Mouse (Mus musculus): ENCODE results near the gene Asic4.
A peak's percentile ranks its signal among the peaks of the same experiment; 100 is the strongest.

Gene Asic4

DNA sequence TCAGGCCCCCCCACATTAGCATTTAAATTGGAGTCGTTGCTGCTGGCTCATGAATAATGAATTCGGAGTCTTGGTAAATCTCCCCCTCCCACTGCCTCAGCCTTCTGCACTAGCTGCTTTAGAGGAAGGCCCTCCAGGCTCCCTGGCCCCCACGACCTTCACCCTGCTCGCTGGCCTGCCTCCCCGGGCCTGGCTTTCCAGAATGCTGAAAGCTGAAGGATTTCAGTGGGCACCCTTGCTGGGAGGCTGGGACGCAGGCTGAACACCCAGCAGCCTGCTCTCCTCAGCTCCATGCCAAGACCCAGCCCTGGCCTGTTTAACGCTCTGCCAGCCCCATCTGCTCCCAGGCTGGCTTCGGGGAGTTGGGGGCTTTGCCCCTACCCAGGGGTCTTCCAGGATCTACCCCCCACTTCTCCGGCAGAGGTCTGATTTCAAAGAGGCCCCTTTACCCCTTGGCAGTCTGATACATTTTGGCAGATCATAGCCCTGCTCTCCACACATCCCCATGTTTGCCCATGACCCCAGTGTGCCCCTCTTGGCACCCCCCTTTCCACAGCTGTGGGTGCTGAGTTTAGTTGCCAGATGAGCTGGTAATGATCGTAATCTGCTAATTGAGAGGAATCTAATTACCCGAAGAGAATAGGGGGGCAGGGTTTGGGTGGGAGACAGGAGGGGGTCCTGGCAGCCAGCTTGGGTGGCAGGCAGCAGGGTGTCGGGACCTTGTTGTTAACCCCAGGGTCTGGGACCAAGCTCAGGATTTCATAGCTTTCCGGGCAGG lies 6.8 kb upstream of the Asic4 start:
- no peak for DNase-seq (ENCODE audit: low spot score)

GRCm38 (mm10) chr1:75444208-75444607 lies 6.0 kb upstream of the Asic4 start:
- no peak for DNase-seq (ENCODE audit: low spot score)

DNA sequence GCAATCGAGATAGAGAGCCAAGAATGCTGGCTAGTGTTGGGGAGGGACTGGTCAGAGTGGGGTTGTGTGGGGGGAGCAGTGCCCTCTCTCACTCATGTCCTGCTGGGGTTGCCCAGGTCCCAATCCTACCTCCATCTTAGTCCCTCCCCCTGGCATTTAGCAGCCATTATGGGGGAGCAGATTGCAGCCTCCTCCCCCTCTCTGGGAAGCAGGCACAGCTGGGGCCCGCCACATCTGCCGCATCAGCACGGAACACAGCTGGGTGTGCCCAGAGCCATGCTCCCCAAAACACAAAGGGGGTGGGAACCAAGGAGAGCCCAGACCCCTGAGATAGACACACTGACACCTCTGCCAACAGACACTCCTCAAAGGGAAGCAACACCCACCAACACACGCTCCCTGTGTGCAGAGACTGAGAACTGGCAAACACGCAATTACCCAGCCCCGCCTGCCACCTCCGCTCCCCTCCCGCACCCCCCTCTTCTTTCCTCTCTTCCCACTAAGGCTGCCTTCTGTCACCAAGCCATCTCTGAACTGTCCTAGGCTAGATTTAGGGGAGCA lies 5.0 kb upstream of the Asic4 start:
- DNase-seq (ENCODE audit: low spot score), result no peak

DNA sequence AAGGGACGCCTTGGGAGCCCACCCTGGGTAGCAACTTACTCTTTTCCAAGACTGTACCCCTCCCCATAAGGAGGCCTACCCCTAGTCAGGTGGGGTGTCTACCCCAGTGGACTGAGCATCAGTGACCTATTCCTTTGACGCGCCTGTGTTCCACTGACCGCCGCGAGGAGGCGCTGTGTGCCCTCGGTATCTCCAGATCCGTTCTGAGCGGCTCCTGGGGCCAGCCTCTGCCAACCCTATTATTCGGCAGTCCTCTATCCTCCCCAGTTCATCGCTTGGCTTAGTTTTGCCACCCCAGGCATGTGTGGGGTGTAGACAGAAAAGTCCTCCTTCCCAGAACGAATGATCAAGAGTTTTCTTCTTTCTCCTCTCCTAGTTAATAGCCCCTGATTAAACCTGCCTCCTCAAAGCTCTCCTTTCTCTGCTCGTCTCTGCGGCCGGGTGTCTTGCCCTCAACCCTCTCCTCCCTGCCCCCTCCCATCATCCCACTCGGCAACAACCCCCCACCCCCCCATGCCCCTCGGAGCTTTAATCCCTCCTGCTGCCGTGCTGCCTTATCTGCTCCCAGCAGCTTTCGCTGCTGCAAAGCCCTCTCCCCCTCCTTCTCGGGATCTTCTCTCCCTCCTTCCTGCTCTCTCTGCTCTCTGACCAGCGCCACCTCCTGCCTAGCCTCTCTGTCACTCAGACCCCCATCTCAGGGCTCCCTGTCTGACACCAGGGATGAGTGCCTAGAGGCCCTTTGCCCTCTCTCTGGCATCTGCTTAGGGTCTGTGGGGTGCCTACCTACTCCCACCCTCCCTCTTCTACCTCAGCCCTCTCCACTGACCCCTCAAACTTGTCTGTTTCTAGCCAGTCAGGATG lies 4.3 kb upstream of the Asic4 start:
- DNase-seq (ENCODE audit: low spot score), result peak; percentile 78

DNA sequence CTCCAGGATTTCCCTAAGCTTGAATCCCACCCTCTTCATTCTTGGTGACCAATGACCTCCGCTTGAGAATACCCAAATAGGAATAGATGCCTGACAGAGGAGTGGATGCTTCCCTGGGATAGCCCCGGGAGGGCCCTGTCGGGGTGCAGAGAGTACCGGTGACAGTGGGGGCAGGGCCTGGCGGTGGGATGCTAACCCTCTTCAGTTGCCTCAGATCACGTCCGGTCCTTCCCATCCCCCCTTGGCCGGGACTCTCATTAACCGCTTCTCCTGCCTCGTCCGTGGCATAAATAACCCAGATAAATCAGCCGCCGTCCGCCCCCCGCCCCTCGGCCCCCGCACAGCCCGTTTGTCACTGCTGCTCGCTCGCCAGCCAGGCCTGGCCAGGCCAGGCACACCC lies 3.6 kb upstream of the Asic4 start:
- DNase-seq (ENCODE audit: low spot score), result no peak

GRCm38 (mm10) chr1:75447265-75448051 lies 2.8 kb upstream of the Asic4 start:
- no peak for DNase-seq (ENCODE audit: low spot score)

DNA sequence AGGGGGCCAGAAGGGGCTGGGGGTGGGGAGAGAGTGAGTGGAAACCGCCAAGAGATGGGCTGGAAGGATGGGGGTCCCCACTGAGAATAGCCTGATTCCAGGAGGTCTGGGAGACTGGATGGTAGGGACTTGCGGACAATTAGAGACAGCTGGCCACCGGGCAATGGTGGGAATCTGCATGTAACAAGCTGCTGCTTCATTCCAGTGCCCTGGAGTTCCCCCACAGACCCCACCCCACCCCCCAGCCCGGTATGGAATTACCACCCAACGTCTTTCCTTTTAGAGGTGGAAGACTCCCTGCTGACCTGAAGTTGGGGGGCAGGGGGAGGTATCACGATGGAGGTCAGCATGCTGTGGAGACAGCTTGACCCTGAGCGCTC lies 2.2 kb upstream of the Asic4 start:
- DNase-seq (ENCODE audit: low spot score), result no peak

DNA sequence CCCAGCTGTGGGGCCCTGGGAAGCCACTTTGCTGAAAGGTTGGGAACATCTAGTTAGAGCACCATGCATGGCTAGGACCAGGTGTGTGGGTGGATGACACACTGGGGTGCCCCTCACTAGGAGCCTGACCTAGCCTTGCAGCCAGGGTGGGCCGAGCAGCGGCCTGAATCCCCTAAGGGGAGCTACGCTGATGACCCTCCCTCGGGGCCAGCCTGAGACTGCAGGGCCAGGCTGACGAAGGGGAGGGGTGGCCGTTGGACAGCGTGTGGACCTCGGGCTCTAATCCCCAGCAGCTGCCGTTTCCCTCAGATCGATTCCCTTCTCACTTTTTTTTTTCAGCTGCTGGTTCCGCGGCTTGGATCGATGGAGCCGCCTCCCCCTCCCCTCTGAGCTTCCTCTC lies 1.3 kb upstream of the Asic4 start:
- DNase-seq (ENCODE audit: low spot score), result no peak

DNA sequence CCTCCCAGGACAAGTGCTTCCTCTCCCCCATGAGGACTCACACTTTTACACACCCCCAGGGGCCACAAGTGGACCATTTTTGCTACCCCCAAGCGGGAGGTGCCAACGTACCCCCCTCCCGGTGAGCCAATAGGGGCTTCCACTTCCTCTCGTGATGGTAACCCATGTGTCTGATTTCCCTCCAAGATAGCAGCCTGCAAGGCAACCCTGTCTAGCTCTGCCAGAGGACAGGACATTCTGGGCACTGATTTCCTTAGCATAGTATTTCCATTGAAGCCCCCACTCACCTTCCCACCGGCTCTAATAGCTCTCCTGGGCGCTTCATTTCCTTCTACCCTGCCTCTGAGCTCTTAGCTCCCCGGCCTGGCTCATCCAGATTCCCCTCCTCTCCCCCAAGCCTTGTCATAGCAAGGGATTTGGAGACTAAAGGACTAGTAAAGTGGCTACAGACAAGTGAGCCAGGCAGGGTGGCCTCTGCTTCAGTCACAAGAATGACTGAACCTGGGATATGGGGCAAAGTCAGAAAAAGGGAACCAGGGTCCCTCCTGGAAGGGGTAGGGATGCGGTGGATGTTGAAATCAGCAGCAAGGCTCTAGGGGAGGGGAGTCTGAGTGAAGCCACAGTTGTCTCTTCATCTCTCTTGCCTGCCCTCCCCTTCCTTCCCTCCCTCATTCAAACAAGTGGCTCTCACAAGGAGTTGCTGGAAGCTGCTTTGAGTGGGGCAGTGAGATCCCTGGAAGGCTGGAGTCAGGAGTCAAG lies 680 bp upstream of the Asic4 start:
- DNase-seq (ENCODE audit: low spot score), result no peak

DNA sequence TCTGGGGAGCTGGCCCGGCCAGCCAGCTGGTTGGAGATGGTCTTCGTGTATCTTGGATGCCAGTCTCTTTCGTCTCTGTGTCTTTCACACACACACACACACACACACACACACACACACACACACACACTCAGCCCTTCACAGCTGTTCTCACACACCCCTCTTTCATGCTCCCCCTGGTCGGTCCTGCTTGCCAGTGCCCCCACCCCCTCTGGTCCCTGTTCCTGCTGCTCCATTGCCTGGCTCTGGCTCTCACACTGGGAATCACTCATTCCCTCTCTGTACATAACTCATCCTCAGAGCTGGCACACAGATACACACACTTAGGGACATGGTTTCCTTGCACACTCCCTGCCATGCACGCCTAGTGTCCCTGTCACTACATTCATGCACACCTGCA lies 1.7 kb downstream of the Asic4 start:
- DNase-seq (ENCODE audit: low spot score), result no peak

GRCm38 (mm10) chr1:75455433-75455832 lies 5.2 kb downstream of the Asic4 start:
- no peak for DNase-seq (ENCODE audit: low spot score)

DNA sequence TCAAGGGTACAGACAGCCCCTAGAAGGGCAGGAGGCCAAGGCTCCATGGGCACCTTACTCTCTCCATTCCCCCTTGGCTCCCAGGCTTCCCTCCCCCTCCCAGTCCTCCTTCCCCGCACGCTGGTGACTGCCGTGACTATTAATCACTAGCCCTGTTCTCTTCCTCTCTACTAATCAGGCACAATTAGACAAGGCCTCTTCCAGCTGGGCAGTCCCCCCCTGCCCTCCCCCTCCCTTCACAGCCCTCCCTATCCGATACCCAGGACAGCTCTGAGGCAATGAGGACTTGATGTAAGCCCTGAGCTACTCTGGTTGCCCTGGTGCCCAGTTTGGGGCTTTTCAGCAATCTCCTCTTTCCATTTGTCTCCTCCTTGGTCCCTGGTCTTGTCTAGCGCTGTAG lies 5.7 kb downstream of the Asic4 start:
- no peak for DNase-seq (ENCODE audit: low spot score)

DNA sequence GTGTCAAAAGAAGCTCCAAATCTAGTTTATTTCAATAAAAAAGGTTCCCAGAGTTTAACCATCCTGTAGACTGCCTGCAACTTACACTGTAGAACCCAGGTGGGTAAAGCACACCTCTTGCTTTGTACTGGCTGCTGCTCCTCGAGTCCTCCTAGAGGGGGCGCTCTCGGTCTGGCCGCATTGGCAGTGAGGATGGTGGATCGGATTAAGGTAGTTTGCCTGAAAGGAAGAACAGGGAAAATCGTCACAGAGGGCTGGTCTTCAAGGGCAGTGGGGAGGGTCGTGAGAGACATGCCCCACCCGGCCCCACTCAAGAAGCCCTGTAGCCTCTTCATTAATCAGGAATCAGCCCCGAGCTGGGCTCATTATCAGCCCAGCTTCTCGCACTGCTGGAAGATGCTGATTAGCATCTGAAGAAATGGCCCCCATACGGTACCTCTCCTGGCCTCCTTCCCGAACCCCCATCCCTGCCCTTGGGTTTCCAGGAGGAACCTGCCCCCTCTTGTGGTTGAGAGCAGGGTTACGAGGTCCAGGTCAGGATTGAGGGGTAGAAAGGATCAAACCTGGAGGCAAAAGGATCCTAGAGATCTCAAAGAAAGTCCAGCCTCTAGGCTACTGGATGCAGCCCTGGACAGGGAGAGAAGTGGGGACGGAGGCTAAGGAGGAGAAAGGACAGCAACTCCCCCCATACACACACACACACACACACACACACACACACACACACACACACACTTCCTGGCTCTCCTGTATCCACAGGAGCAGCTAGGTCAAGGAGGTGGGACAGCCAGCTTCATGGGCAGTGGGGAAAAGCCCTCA lies 6.7 kb downstream of the Asic4 start:
- DNase-seq (ENCODE audit: low spot score), result no peak

DNA sequence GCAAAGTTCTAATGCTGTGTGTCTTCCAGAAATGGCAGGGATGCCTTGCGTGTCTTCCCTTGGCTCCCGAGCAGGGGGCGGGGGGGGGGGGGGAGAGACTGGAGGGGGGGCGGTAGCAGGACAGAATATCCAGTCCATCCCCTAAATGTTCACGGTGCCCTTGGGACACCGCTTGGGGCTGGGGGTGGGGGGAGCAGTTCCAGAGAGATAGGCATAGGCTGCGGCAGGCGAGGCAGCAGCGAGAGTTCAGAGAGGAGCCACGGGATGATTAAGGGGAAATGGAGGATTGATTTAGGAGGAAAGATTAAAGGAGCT lies 7.4 kb downstream of the Asic4 start:
- no peak for DNase-seq (ENCODE audit: low spot score)

- peak; percentile 38 for DNase-seq (ENCODE audit: low spot score)
Measured at GRCm38 (mm10) chr1:75458025-75458788, 8.0 kb downstream of the Asic4 start.

DNA sequence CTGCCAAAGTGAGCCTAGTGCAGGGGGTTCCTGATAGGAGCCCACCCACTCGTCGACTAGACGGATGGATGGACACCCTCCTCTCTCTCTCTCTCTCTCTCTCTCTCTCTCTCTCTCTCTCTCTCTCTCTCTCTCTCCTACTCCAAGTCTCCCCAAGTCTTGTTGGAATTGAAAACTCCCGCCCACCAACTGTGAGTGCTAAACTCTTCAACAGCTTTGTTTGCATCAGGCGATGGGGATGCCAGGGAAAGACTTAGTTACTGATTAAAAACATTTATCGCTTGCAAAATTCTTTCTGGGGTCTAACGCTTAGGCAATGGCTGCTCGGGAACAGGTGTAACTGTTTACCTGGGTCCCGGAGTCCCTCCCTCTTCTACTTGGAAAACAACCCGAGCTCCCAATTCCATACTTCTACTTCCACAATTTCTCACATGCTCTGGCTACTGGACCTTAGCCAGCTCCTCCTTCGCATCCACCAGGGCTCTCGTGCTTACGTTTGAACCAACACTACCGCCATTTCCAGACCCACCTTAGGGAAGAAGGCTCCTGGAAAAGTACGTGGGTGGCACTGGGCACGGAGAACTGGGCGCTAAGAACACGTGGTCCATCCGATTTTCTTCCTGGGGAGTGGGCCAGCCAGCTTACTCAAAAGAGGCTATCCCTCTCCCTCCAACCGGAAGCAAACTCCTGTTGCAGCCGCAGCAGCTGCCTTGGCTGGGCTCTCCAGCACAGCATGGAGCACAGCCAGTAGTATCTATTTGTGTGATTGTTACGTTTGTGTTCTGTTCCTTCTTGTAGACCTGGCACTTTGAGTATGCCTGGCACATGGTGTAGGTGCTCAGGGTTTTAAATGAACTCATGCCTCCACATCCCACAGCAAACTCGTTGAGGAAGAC lies 8.8 kb downstream of the Asic4 start:
- DNase-seq (ENCODE audit: low spot score), result no peak

GRCm38 (mm10) chr1:75460297-75460696 lies 10.1 kb downstream of the Asic4 start:
- DNase-seq (ENCODE audit: low spot score), result no peak

DNA sequence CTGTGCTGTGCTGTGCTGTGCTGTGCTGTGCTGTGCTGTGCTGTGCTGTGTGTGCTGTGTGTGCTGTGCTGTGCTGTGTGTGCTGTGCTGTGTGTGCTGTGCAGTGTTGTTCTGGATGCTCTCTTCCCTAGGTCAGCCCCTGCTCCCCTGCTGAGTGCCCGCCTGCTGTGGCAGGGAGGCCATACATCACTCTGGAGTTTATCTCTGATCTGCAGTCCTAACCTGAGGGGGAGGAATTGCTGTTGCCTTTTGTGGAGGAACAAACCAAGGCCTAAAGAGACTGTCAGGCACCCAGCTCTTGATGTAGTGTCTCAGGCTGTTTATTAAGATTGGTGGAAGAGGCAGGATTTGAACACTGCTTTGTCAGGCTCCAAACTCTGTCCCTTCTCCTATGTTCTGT lies 12.4 kb downstream of the Asic4 start:
- DNase-seq (ENCODE audit: low spot score), result no peak

DNA sequence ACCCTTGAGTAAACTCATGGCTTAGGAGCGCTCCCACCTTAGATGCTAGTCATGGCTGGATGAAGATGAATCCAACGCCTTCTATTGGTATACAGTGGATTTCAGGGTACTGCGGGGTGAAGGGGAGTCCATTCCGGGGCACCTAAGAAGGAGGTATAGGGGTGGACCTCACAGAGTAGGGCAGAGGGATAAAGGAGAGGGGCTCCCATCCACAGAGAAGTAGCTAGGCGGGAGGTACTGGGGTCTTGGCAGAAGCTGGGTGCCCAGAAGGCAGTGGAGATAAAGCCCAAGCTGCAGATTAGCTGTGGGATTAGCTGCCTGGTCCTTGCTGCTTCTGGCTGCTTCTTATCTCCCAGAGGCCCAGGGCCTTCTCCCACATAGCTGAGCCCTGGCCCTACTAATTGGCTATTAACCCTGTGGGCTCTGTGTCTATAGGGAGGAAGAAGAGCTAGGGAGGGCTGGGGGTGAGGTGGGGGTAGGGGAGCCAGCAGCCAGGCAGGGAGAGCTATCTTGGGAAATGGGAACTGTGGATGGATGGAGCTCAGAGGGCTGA lies 13.5 kb downstream of the Asic4 start:
- no peak for DNase-seq (ENCODE audit: low spot score)
